Mouse (Mus musculus): ENCODE measurements around the gene Wdr90. TPM values are rescaled to one million over a fixed set of nuclear protein-coding genes. Genes with fewer than 3 reads are reported as not detected.
"Not testable (repeated sequence)": the region's sequence is repeated elsewhere in the genome, so short reads cannot be mapped to it uniquely, and the experiment has no call there.

The Wdr90 gene
- polyA plus RNA-seq, 1 experiment, result 14.4 TPM

DNA sequence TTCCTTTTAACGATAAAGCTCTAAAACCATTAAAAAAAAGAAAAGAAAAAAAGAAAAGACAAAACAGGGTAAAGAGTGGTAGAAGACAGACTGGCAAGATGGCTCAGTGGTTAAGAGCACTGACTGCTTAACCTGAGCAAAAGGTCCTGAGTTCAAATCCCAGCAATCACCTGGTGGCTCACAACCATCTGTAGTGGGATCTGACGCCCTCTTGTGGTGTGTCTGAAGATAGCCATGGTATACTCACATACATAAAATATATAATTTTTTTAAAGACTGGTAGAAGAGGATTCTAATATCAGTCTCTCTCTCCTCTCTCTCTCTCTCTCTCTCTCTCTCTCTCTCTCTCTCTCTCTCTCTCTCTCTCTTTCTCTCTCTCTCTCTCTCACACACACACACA, 53.8 kb downstream of the Wdr90 start:
- DNase-seq (ENCODE audit: low spot score), result not testable (repeated sequence)

DNA sequence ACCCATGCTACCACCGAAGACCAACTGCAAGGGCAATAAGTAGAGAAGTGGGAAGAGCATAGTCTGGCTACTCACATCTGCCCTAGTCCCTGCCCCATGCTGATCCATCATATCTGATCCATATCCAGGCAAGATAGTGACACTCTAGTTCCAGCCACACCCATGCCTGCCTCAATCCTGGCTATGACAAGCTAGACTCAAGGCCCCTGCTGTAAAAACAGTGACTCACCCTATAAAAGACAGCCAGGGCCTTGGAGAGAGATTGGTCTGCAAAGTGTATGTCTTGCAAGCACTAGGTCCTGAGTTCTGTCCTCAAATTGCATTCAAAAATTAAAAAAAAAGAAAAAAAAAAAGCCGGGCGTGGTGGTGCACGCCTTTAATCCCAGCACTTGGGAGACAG, 54.8 kb downstream of the Wdr90 start:
- DNase-seq (ENCODE audit: low spot score), result no peak

DNA sequence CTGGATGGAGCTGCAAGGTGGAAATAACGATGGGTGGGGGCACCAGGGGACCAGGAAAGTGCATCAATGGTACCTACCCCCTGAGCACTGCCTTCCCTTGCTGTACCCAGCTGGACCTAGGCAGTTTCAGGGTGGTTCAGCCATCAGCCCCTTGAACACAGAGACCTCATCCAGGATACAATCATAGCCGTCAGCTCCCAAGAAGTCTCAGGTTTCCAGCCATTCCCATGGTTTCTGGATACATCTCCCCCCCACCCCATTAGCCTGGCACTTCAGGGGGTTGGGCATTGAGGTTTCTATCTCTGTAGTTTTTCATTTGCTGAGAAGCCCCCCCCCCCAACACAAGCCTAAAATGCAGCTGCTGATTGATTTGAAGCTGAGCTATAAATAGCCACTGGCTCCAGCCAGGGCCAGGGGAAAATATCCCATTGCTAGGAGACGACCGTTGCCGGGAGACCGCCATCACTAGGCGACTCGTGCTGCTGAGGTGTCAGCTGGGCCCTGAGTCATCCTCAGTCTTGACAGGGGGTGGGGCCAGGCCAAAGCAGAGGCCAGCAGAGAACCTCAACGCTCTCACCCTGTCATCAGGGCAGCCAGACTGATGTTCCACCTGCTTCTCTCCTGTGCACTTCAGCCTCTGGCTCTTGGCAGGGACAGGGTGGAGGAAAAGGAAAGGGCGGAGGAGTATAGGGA, 58.3 kb downstream of the Wdr90 start:
- DNase-seq (ENCODE audit: low spot score), result no peak

DNA sequence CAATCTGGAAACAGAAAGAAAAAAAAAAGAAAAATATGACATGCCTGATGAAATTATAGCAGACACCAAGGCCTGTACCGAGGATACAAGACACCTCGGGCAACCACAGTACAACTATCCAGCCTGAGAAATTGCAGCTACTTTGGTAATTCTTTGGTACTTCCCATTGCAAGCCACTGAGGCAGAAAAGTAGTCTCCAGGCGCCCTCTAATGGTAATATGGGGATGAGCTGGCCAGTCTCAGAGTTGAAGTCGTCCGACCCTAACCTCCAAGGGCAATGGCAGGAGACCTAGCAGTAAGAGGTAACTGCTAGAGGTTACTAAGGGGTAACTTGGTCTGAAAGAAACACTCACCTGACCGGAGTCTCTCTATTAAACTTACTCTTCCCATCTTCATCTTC, 60.3 kb downstream of the Wdr90 start:
- no peak for DNase-seq (ENCODE audit: low spot score)

DNA sequence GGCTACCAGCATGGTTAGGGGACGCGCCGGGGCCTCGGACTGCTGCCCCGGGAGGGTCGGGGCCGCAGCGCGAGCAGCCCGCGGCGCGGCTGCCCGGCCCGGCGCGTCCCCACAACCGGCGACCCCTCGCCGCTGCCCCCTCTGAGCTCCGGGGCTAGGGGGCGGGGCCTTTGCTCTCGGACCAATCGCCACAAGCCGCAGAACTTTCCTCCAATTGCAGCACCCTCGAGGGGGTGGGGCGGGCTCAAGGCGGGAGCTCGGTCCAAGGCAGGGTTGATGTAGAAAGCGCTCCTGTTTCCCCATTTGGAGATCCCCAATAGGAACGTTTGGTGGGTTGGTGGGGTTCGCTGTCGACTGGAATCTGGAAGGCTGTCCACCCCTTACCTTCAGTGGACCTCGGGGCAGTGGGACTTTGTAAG, 64.3 kb downstream of the Wdr90 start, which contains the start of gene Metrn:
TSS of gene Metrn (minus strand) at position 186 of the 419 bp plus-strand sequence.
- peak; percentile 67 for DNase-seq (ENCODE audit: low spot score)

DNA sequence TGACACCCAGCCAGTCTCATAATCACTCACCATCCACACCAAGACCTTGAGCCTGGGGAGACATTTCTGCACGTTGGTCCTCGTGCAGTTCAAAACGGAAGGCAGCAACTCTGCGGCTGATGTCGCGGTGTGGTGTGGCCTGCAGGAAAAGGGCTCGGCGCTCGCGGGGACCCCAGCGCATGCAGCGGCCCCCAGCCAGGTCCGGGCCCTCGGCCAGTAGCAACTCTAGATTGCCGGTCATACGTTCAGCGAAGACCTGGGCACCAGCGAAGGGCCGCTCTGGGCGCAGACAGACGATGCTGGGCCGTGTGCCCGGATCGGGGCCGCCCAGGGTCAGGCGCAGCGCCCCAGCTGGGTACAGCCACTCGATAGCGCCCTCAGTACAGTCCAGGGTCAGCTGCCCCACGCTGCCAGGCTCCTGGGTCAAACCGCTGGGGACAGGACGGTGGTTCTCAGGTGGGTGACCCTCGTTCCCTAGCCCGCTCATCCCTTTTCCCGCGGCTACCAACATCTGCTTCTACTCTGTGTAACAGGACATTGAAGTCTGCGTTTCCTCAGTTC, 65.0 kb downstream of the Wdr90 start:
- DNase-seq (ENCODE audit: low spot score), result no peak

DNA sequence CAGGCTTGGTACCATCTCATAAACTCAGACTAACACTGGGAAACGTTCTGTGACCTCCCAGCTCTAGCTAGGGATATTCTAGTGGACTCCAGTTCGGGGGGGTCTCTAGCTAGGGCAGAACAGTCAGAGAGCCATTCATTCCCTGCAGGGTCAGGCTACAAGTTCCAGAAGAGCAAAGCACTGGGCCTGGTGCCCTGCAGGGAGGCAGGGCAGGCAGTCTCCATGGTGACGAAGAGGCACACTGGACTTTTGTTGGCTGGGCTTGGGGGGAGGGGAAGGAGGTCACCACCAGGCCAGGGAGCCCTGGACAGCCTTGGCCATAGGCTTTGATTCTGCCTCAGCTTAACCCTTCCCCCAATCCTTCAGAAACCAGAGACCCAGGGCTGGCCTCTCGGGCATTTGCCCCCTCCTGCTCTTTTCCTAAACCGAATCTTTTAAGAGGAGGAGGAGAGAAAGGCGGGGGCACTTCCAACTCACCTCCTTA, 65.7 kb downstream of the Wdr90 start, which contains the start of gene AC134908.4:
TSS of gene AC134908.4 (minus strand) at position 51 of the 484 bp plus-strand sequence.
- no peak for DNase-seq (ENCODE audit: low spot score)

DNA sequence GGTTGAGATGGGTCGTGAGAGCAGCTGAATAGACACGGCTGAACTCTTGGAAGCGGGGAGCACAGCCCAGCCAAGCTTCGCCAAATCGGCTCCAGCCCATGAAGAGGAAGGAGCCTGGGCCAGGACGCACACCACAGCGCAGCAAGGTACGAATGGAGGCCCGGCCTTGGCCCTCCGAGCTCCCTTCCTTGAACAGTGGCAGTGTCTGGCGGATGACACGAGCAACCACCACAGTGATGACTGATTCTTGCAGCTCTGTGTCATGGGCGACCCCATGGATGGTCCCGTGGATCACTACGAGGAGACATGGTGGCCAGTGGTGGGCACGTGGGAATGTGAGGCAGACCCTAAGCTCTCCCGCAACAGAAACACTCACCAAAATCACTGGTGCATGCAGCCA, 66.3 kb downstream of the Wdr90 start:
- no peak for DNase-seq (ENCODE audit: low spot score)

Other genes with a start within 250 kb of the Wdr90 start
- not detected in 2 replicates for gene Gng13, start 144.3 kb downstream of the Wdr90 start, polyA plus RNA-seq (2012; rRNA removed)
- 2.2 TPM in 2 replicates for gene Chtf18, start 134.1 kb downstream of the Wdr90 start, polyA plus RNA-seq (2012; rRNA removed)
- gene Rpusd1, start 133.8 kb downstream of the Wdr90 start, polyA plus RNA-seq (2012; rRNA removed), result 16.2 and 21.7 TPM in 2 replicates
- gene Mslnl, start 125.5 kb downstream of the Wdr90 start, polyA plus RNA-seq (2012; rRNA removed), result 0.73 and 1.1 TPM in 2 replicates
- 11.1 and 29.7 TPM in 2 replicates for gene Msln, start 107.1 kb downstream of the Wdr90 start, polyA plus RNA-seq (2012; rRNA removed)
- 24.8 and 26.1 TPM in 2 replicates for gene Narfl, start 87.7 kb downstream of the Wdr90 start, polyA plus RNA-seq (2012; rRNA removed)
- 47.5 and 66.1 TPM in 2 replicates for gene Haghl, start 75.8 kb downstream of the Wdr90 start, polyA plus RNA-seq (2012; rRNA removed)
- gene Ccdc78, start 74.9 kb downstream of the Wdr90 start, polyA plus RNA-seq (2012; rRNA removed), result 0.06 and 0.18 TPM in 2 replicates
- gene Fam173a, start 68.6 kb downstream of the Wdr90 start, polyA plus RNA-seq (2012; rRNA removed), result 96.2 and 131 TPM in 2 replicates
- gene AC134908.4, start 65.8 kb downstream of the Wdr90 start, polyA plus RNA-seq (2012; rRNA removed), result not detected in 2 replicates
- gene Metrn, start 64.4 kb downstream of the Wdr90 start, polyA plus RNA-seq (2012; rRNA removed), result 15.4 and 16.5 TPM in 2 replicates
- 5.0 and 6.9 TPM in 2 replicates for gene Fbxl16, start 52.4 kb downstream of the Wdr90 start, polyA plus RNA-seq (2012; rRNA removed)
- gene Wdr24, start 37.9 kb downstream of the Wdr90 start, polyA plus RNA-seq (2012; rRNA removed), result 23.2 and 27.6 TPM in 2 replicates
- 55.9 and 60.7 TPM in 2 replicates for gene Jmjd8, start 32.6 kb downstream of the Wdr90 start, polyA plus RNA-seq (2012; rRNA removed)
- gene Stub1, start 28.1 kb downstream of the Wdr90 start, polyA plus RNA-seq (2012; rRNA removed), result 209 and 230 TPM in 2 replicates
- 20.7 and 27.5 TPM in 2 replicates for gene Rhbdl1, start 24.2 kb downstream of the Wdr90 start, polyA plus RNA-seq (2012; rRNA removed)
- gene Gm20683, start 19.7 kb downstream of the Wdr90 start, polyA plus RNA-seq (2012; rRNA removed), result 16.8 and 20.6 TPM in 2 replicates
- gene Rhot2, start 16.6 kb downstream of the Wdr90 start, polyA plus RNA-seq (2012; rRNA removed), result 52.4 and 62.0 TPM in 2 replicates
- gene Mcrip2, start 7.3 kb upstream of the Wdr90 start, polyA plus RNA-seq (2012; rRNA removed), result 11.0 and 13.6 TPM in 2 replicates
- gene Mettl26, start 13.6 kb upstream of the Wdr90 start, polyA plus RNA-seq (2012; rRNA removed), result 61.0 and 67.8 TPM in 2 replicates
- 0.77 and 0.93 TPM in 2 replicates for gene Wfikkn1, start 19.4 kb upstream of the Wdr90 start, polyA plus RNA-seq (2012; rRNA removed)
- gene Rab40c, start 58.2 kb upstream of the Wdr90 start, polyA plus RNA-seq (2012; rRNA removed), result 36.7 and 44.3 TPM in 2 replicates
- 48.7 and 53.5 TPM in 2 replicates for gene Pigq, start 83.4 kb upstream of the Wdr90 start, polyA plus RNA-seq (2012; rRNA removed)
- gene Nhlrc4, start 83.5 kb upstream of the Wdr90 start, polyA plus RNA-seq (2012; rRNA removed), result 0.15 TPM in 1 of 2 replicates, not detected in the other
- gene A930017K11Rik, start 91.1 kb upstream of the Wdr90 start, polyA plus RNA-seq (2012; rRNA removed), result 0.06 and 0.07 TPM in 2 replicates
- gene Capn15, start 124.3 kb upstream of the Wdr90 start, polyA plus RNA-seq (2012; rRNA removed), result 30.1 and 32.4 TPM in 2 replicates
- gene Rab11fip3, start 208.1 kb upstream of the Wdr90 start, polyA plus RNA-seq (2012; rRNA removed), result 21.2 and 28.6 TPM in 2 replicates
- 81.4 and 105 TPM in 2 replicates for gene Decr2, start 228.8 kb upstream of the Wdr90 start, polyA plus RNA-seq (2012; rRNA removed)
- gene Nme4, start 234.1 kb upstream of the Wdr90 start, polyA plus RNA-seq (2012; rRNA removed), result 13.9 and 20.6 TPM in 2 replicates

All from urinary bladder, adult 2 months (tissue).